Mouse (Mus musculus) adrenal gland, adult 8-10 months (tissue): ENCODE measurements at regions not wholly inside any gene's neighbourhood (a gene's known extent, or its start where the extent isn't known, plus 50 kb on each side); places are given as distances from the start of the nearest gene placed in this dataset.

Source experiments
- DNase-seq: peaks from one replicate; pipeline ENCODE4 v3.0.0; 2022

GRCm38 (mm10) chr12:58441962-58442361 lies 172.9 kb upstream of the Clec14a start:
- no peak for DNase-seq

- DNase-seq, result peak; percentile 4
Measured at GRCm38 (mm10) chr12:58440666-58441065, 171.6 kb upstream of the Clec14a start.

- no peak for DNase-seq
Measured at GRCm38 (mm10) chr12:58437031-58437430, 167.9 kb upstream of the Clec14a start.

- no peak for DNase-seq
Measured at GRCm38 (mm10) chr12:58434504-58434903, 165.4 kb upstream of the Clec14a start.

GRCm38 (mm10) chr12:58429929-58430328 lies 160.8 kb upstream of the Clec14a start:
- DNase-seq, result no peak

GRCm38 (mm10) chr12:58426758-58427157 lies 157.7 kb upstream of the Clec14a start:
- DNase-seq, result no peak

- no peak for DNase-seq
Measured at GRCm38 (mm10) chr12:58425961-58426360, 156.9 kb upstream of the Clec14a start.

GRCm38 (mm10) chr12:58423581-58423980 lies 154.5 kb upstream of the Clec14a start:
- no peak for DNase-seq

GRCm38 (mm10) chr12:58401904-58402303 lies 132.8 kb upstream of the Clec14a start:
- DNase-seq, result no peak

GRCm38 (mm10) chr12:58360258-58360657 lies 91.2 kb upstream of the Clec14a start:
- DNase-seq, result no peak

- no peak for DNase-seq
Measured at GRCm38 (mm10) chr12:58334163-58334562, 65.1 kb upstream of the Clec14a start.

GRCm38 (mm10) chr12:58329913-58330312 lies 60.8 kb upstream of the Clec14a start:
- DNase-seq, result no peak

- DNase-seq, result no peak
Measured at GRCm38 (mm10) chr12:58323953-58324352, 54.9 kb upstream of the Clec14a start.
